26 mouse cellular contexts compared by ENCODE assay signal in the genomic region with DNA sequence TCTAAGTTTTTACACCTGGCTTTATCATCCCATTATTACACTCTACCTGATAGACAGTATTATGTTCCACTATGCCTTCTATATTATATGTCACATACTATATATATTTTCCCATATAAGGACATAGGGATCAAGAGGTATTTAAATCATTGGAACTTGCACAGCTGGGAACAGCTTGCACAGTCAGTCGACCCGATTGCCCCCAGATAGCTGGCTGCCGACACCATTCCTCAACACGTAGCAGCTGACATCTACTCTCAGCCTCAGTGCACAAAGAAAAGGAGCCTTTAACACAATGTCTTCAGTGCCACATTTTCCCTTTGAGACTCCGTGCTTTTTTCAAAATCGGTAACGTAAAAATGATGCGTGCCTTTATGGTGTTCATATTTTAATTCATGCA.
DNase-seq lines count a peak whose midpoint lies in the region; ATAC-seq and TF ChIP-seq lines count a peak whose summit lies in the region.
"Had no signal": no experiment of that assay in that cellular context is flagged by ENCODE, and none has a peak within 500 bp of the region (broad histone marks: within the 10 kb centered on the region; RNA-seq: fewer than 3 reads in every experiment).

No protein-coding gene starts in this region.

- DNase-seq in intestine, embryonic 14.5 days (ENCODE audit: low spot score) = no peak
- peak; percentile 71 for DNase-seq in kidney, postnatal 10 days
- no peak for DNase-seq in kidney, postnatal 25 days
- peak; percentile 35 for DNase-seq in limb, embryonic 14.5 days (ENCODE audit: low spot score)
- no peak for DNase-seq in limb, embryonic 10.5 days (ENCODE audit: low spot score)
- no peak for DNase-seq in embryonic facial prominence, embryonic 10.5 days (ENCODE audit: low spot score)
- no peak for DNase-seq in B cell, adult 2 months
- DNase-seq: adrenal gland, postnatal 10 days; cerebellum, adult 8-10 months; forebrain, postnatal 0 days; heart, postnatal 10 days; midbrain, embryonic 14.5 days; right cerebral cortex, postnatal 14 days; thymus, adult 2 months; thymus, postnatal 36 days had no signal

- no peak overlapping the region for H3K4me2 ChIP-seq in intestine, embryonic 14.5 days (ENCODE audit: low read length)
- no peak overlapping the region for H3K4me2 ChIP-seq in intestine, embryonic 15.5 days (replicated peaks)
- no peak overlapping the region for H3K4me2 ChIP-seq in limb, embryonic 14.5 days (replicated peaks; ENCODE audit: low read depth, low read length, severe bottlenecking)
- H3K4me2 ChIP-seq: embryonic facial prominence, embryonic 15.5 days; forebrain, embryonic 12.5 days; heart, embryonic 13.5 days; hindbrain, embryonic 15.5 days; limb, embryonic 12.5 days; liver, embryonic 11.5 days had no signal

- no peaks in the 10 kb centered on the region for H3K36me3 ChIP-seq in intestine, embryonic 14.5 days (ENCODE audit: control insufficient read depth, insufficient read depth, low read length)
- no peaks in the 10 kb centered on the region for H3K36me3 ChIP-seq in intestine, embryonic 15.5 days
- H3K36me3 ChIP-seq in limb, embryonic 14.5 days (ENCODE audit: control insufficient read depth, insufficient read depth, low read length) = no peaks in the 10 kb centered on the region
- H3K36me3 ChIP-seq in limb, embryonic 10.5 days = no peaks in the 10 kb centered on the region
- no peaks in the 10 kb centered on the region for H3K36me3 ChIP-seq in embryonic facial prominence, embryonic 10.5 days (replicated peaks)
- H3K36me3 ChIP-seq: embryonic facial prominence, embryonic 15.5 days; forebrain, embryonic 12.5 days; heart, embryonic 13.5 days; hindbrain, embryonic 10.5 days; hindbrain, embryonic 15.5 days; limb, embryonic 12.5 days had no signal

- no peak for TF ChIP-seq POLR2A in limb, embryonic 14.5 days (IDR thresholded peaks at IDR 0.05; ENCODE audit: borderline replicate concordance, extremely low read depth, insufficient read depth, insufficient read length)

- peaks cover 3% of the 10 kb centered on the region; the same call in 1 of the 2 replicates for H3K4me1 ChIP-seq in intestine, embryonic 14.5 days (replicated peaks; ENCODE audit: control insufficient read depth, insufficient read depth, low read length)
- peaks cover 4% of the 10 kb centered on the region; the same call in 1 of the 2 replicates for H3K4me1 ChIP-seq in intestine, embryonic 15.5 days (replicated peaks)
- H3K4me1 ChIP-seq in limb, embryonic 14.5 days (ENCODE audit: control insufficient read depth, insufficient read depth, low read length) = 0 out of 2 replicates have a peak, but pooled peaks cover 2% of the 10 kb centered on the region
- H3K4me1 ChIP-seq in limb, embryonic 10.5 days = peaks cover 17% of the 10 kb centered on the region
- H3K4me1 ChIP-seq in embryonic facial prominence, embryonic 10.5 days = peaks cover 22% of the 10 kb centered on the region
- H3K4me1 ChIP-seq: forebrain, embryonic 12.5 days; hindbrain, embryonic 15.5 days had no signal

- H3K27ac ChIP-seq in intestine, embryonic 14.5 days (ENCODE audit: low read depth) = peak overlapping the region; percentile 51; the same call in 1 of the 2 replicates
- no peak overlapping the region for H3K27ac ChIP-seq in intestine, embryonic 15.5 days
- H3K27ac ChIP-seq in limb, embryonic 14.5 days (replicated peaks; ENCODE audit: low read depth, low read length) = no peak overlapping the region
- no peak overlapping the region for H3K27ac ChIP-seq in limb, embryonic 10.5 days
- peak overlapping the region; percentile 86; the same call in 1 of the 2 replicates for H3K27ac ChIP-seq in embryonic facial prominence, embryonic 10.5 days (replicated peaks)
- H3K27ac ChIP-seq: forebrain, embryonic 12.5 days; heart, embryonic 13.5 days; hindbrain, embryonic 15.5 days had no signal

- no peaks in the 10 kb centered on the region for H3K27me3 ChIP-seq in intestine, embryonic 14.5 days (replicated peaks; ENCODE audit: control insufficient read depth, insufficient read depth, low read length)
- H3K27me3 ChIP-seq in intestine, embryonic 15.5 days (replicated peaks) = no peaks in the 10 kb centered on the region
- H3K27me3 ChIP-seq in limb, embryonic 14.5 days (ENCODE audit: control insufficient read depth, insufficient read depth, low read length) = no peaks in the 10 kb centered on the region
- no peaks in the 10 kb centered on the region for H3K27me3 ChIP-seq in limb, embryonic 10.5 days (ENCODE audit: low read depth, poor library complexity, severe bottlenecking)
- no peaks in the 10 kb centered on the region for H3K27me3 ChIP-seq in embryonic facial prominence, embryonic 10.5 days (replicated peaks; ENCODE audit: low read depth, poor library complexity, severe bottlenecking)
- H3K27me3 ChIP-seq: embryonic facial prominence, embryonic 15.5 days; forebrain, embryonic 12.5 days; heart, embryonic 13.5 days; hindbrain, embryonic 15.5 days; limb, embryonic 12.5 days; Patski had no signal

- 65% methylated on average over 8 of the region's 8 CpGs for WGBS in intestine, embryonic 14.5 days
- WGBS in intestine, embryonic 15.5 days = 60% methylated on average over 8 of the region's 8 CpGs
- 74% methylated on average over 8 of the region's 8 CpGs for WGBS in limb, embryonic 14.5 days
- 84% methylated on average over 8 of the region's 8 CpGs for WGBS in limb, embryonic 10.5 days
- 74% methylated on average over 8 of the region's 8 CpGs for WGBS in embryonic facial prominence, embryonic 10.5 days

- peak; percentile 19; the same call in 1 of the 2 replicates for ATAC-seq in intestine, embryonic 14.5 days (replicated peaks; ENCODE audit: low FRiP score, low TSS enrichment, low read depth)
- ATAC-seq in intestine, embryonic 15.5 days = no peak; the same call in 1 of the 2 replicates
- ATAC-seq in limb, embryonic 14.5 days (ENCODE audit: low FRiP score, low read depth) = peak; percentile 60; the same call in 1 of the 2 replicates
- ATAC-seq: forebrain, postnatal 0 days; inflammation-experienced regulatory T-cells, adult 6 months; lung, postnatal 0 days; Patski had no signal

- H3K9me3 ChIP-seq in intestine, embryonic 14.5 days (ENCODE audit: control insufficient read depth, low read length) = no peaks in the 10 kb centered on the region
- H3K9me3 ChIP-seq in intestine, embryonic 15.5 days = no peaks in the 10 kb centered on the region
- no peaks in the 10 kb centered on the region for H3K9me3 ChIP-seq in limb, embryonic 14.5 days (ENCODE audit: control insufficient read depth, low read length)
- no peaks in the 10 kb centered on the region for H3K9me3 ChIP-seq in limb, embryonic 10.5 days (replicated peaks)
- no peaks in the 10 kb centered on the region for H3K9me3 ChIP-seq in embryonic facial prominence, embryonic 10.5 days
- H3K9me3 ChIP-seq: embryonic facial prominence, embryonic 15.5 days; forebrain, embryonic 12.5 days; heart, embryonic 13.5 days; hindbrain, embryonic 10.5 days; hindbrain, embryonic 15.5 days; limb, embryonic 12.5 days had no signal

- H3K4me3 ChIP-seq in intestine, embryonic 14.5 days (ENCODE audit: low read depth, low read length) = no peak overlapping the region
- no peak overlapping the region for H3K4me3 ChIP-seq in intestine, embryonic 15.5 days (replicated peaks)
- no peak overlapping the region for H3K4me3 ChIP-seq in limb, embryonic 14.5 days (replicated peaks; ENCODE audit: low read length)
- no peak overlapping the region for H3K4me3 ChIP-seq in limb, embryonic 10.5 days
- no peak overlapping the region for H3K4me3 ChIP-seq in embryonic facial prominence, embryonic 10.5 days
- H3K4me3 ChIP-seq: embryonic facial prominence, embryonic 15.5 days; forebrain, embryonic 12.5 days; heart, embryonic 13.5 days; hindbrain, embryonic 10.5 days; hindbrain, embryonic 15.5 days; limb, embryonic 12.5 days had no signal

- no peak overlapping the region for H3K9ac ChIP-seq in intestine, embryonic 14.5 days (ENCODE audit: low read length)
- H3K9ac ChIP-seq in intestine, embryonic 15.5 days = no peak overlapping the region
- no peak overlapping the region for H3K9ac ChIP-seq in limb, embryonic 14.5 days (ENCODE audit: low read depth, low read length, severe bottlenecking)
- H3K9ac ChIP-seq: embryonic facial prominence, embryonic 15.5 days; forebrain, embryonic 12.5 days; forebrain, postnatal 0 days; heart, embryonic 13.5 days; hindbrain, embryonic 15.5 days; limb, embryonic 12.5 days had no signal

Comparison
In these comparisons a context has a peak if more than half of its experiments do, and no peak if none do; other contexts are left out.
1. DNase-seq: peak in kidney, postnatal 10 days (single experiment) and limb, embryonic 14.5 days (single experiment); none in intestine, embryonic 14.5 days (single experiment), kidney, postnatal 25 days (0 of 2), limb, embryonic 10.5 days (single experiment), embryonic facial prominence, embryonic 10.5 days (single experiment) and B cell, adult 2 months (0 of 2).
2. H3K27ac ChIP-seq: peak in intestine, embryonic 14.5 days (single experiment) and embryonic facial prominence, embryonic 10.5 days (single experiment); none in intestine, embryonic 15.5 days (single experiment), limb, embryonic 14.5 days (single experiment) and limb, embryonic 10.5 days (single experiment).